Mouse (Mus musculus): Measurements from ENCODE around the gene Aldh3b1. TPM values are rescaled to one million over a fixed set of nuclear protein-coding genes. Genes with fewer than 3 reads are reported as not detected.
A peak's percentile ranks its signal among the peaks of the same experiment; 100 is the strongest.

Gene Aldh3b1
- total and polyA plus RNA-seq, 2 experiments from 2014 or later = 4.1 to 4.2 TPM

- H3K4me2 ChIP-seq (ENCODE audit: low read depth) = no peak overlapping the region
- H3K9ac ChIP-seq = no peak overlapping the region
- no peak overlapping the region for H3K4me3 ChIP-seq (ENCODE audit: low read depth, low read length)
- DNase-seq = no peak
- TF ChIP-seq CTCF (IDR thresholded peaks at IDR 0.05; ENCODE audit: low read depth) = no peak
- H3K9me3 ChIP-seq (ENCODE audit: low read length) = no peaks in the 10 kb centered on the region
- H3K27ac ChIP-seq (ENCODE audit: low read depth, low read length) = no peak overlapping the region
- peaks cover 12% of the 10 kb centered on the region; the same call in 1 of the 2 replicates for H3K36me3 ChIP-seq (ENCODE audit: insufficient read depth)
- ATAC-seq = no peak
- 32% methylated on average over 4 of the region's 4 CpGs for WGBS
- H3K4me1 ChIP-seq (ENCODE audit: insufficient read depth) = no peaks in the 10 kb centered on the region
- no peaks in the 10 kb centered on the region for H3K27me3 ChIP-seq (ENCODE audit: insufficient read depth, low read length)
These were observed 47.4 kb downstream of the Aldh3b1 start for GRCm38 (mm10) chr19:3882214-3882613.

DNA sequence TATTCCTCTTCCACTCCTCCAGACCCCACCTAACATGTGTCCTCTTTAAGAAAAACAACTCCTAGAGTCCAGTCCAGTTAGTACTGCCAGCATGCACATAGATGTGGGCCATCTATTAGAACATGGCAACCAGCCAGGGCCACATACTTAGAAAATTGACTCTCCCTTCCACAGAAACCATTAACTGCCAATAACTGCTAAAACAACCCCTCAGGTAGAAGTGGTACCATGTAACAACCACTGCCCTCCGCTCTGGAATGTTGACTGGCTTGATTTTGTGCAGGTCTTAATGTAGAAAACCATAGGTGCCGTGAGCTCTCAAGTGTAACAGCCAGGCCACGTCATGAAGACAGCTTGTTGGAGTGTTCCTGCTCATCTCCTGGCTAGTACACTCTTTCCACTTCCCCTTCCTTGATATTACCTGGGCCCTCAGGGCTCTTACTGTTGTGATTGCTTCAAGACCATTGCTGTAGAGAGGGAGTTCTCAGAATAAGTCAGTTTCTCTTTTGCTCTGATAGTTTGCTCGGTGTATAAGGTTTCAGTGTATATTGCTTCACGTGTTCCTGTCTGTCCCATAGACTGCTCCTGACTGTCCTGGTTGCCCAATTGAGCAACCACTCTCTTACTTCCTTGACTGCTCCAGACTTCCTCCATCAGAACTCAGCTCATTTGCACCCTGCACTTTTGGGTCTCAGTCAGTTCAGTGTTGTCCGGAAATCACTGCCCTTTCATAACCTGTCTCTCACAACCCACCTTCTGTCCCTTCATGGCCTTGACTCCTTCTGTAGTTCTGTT, 49.4 kb downstream of the Aldh3b1 start:
- Histone ChIP-seq H3K27me3 (ENCODE audit: insufficient read depth, low read length) (no peaks in the 10 kb centered on the region), H3K4me3 (ENCODE audit: low read depth, low read length) (no peak overlapping the region), H3K4me1 (ENCODE audit: insufficient read depth) (no peaks in the 10 kb centered on the region), H3K4me2 (ENCODE audit: low read depth) (no peak overlapping the region), H3K9ac (no peak overlapping the region), H3K36me3 (ENCODE audit: insufficient read depth) (peaks cover 3% of the 10 kb centered on the region; the same call in 1 of the 2 replicates), H3K9me3 (ENCODE audit: low read length) (no peaks in the 10 kb centered on the region), H3K27ac (ENCODE audit: low read depth, low read length) (no peak overlapping the region)
- TF ChIP-seq CTCF (IDR thresholded peaks at IDR 0.05; ENCODE audit: low read depth) = no peak
- ATAC-seq (no peak), DNase-seq (no peak)
- WGBS = 90% methylated on average over 6 of the region's 6 CpGs

- H3K9me3 ChIP-seq (ENCODE audit: low read length) = no peaks in the 10 kb centered on the region
- H3K27me3 ChIP-seq (ENCODE audit: insufficient read depth, low read length) = no peaks in the 10 kb centered on the region
- H3K4me2 ChIP-seq (ENCODE audit: low read depth) = no peak overlapping the region
- 84% methylated on average over 7 of the region's 7 CpGs for WGBS
- no peak for DNase-seq
- no peaks in the 10 kb centered on the region for H3K36me3 ChIP-seq (ENCODE audit: insufficient read depth)
- H3K9ac ChIP-seq = no peak overlapping the region
- no peak for TF ChIP-seq CTCF (IDR thresholded peaks at IDR 0.05; ENCODE audit: low read depth)
- no peak overlapping the region for H3K27ac ChIP-seq (ENCODE audit: low read depth, low read length)
- ATAC-seq = no peak
- no peaks in the 10 kb centered on the region for H3K4me1 ChIP-seq (ENCODE audit: insufficient read depth)
- H3K4me3 ChIP-seq (ENCODE audit: low read depth, low read length) = no peak overlapping the region
These were observed 54.6 kb downstream of the Aldh3b1 start for GRCm38 (mm10) chr19:3875045-3875444.

GRCm38 (mm10) chr19:3872373-3872772, 57.2 kb downstream of the Aldh3b1 start:
- Histone ChIP-seq H3K4me2 (ENCODE audit: low read depth) (no peak overlapping the region), H3K27me3 (ENCODE audit: insufficient read depth, low read length) (no peaks in the 10 kb centered on the region), H3K27ac (ENCODE audit: low read depth, low read length) (no peak overlapping the region), H3K4me3 (ENCODE audit: low read depth, low read length) (no peak overlapping the region), H3K36me3 (ENCODE audit: insufficient read depth) (no peaks in the 10 kb centered on the region), H3K9ac (no peak overlapping the region), H3K9me3 (ENCODE audit: low read length) (no peaks in the 10 kb centered on the region), H3K4me1 (ENCODE audit: insufficient read depth) (no peaks in the 10 kb centered on the region)
- TF ChIP-seq CTCF (IDR thresholded peaks at IDR 0.05; ENCODE audit: low read depth) = no peak
- no peak for ATAC-seq
- DNase-seq = no peak
- 48% methylated on average over 4 of the region's 4 CpGs for WGBS

- H3K4me2 ChIP-seq (ENCODE audit: low read depth) = no peak overlapping the region
- no peaks in the 10 kb centered on the region for H3K9me3 ChIP-seq (ENCODE audit: low read length)
- DNase-seq = no peak
- H3K27ac ChIP-seq (ENCODE audit: low read depth, low read length) = no peak overlapping the region
- no peak for TF ChIP-seq CTCF (IDR thresholded peaks at IDR 0.05; ENCODE audit: low read depth)
- no peaks in the 10 kb centered on the region for H3K36me3 ChIP-seq (ENCODE audit: insufficient read depth)
- no peak overlapping the region for H3K4me3 ChIP-seq (ENCODE audit: low read depth, low read length)
- H3K9ac ChIP-seq = no peak overlapping the region
- H3K4me1 ChIP-seq (ENCODE audit: insufficient read depth) = no peaks in the 10 kb centered on the region
- no peaks in the 10 kb centered on the region for H3K27me3 ChIP-seq (ENCODE audit: insufficient read depth, low read length)
- no peak for ATAC-seq
These were observed 58.1 kb downstream of the Aldh3b1 start for GRCm38 (mm10) chr19:3871468-3871867.

DNA sequence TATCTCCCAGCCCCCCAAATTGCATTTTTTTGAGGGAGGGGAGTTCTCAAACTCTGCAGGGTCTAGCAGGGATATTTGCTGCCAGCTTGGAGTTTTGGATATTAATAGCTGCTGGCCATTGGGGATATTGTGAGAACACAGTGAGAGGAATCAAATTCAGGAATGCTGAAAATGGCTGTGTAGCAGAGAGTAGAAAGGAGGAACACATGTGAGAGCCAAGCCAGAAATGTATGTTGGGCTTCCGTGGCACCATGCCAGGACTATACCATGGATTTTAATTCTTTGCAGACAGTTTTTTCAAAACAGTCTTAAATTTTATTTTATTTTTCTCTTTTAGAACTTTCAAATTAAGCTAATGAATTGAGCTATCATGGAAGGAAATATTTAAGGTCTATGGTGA, 61.3 kb downstream of the Aldh3b1 start:
- 85% methylated on average over 1 of the region's 1 CpGs for WGBS
- H3K36me3 ChIP-seq (ENCODE audit: insufficient read depth) = 0 out of 2 replicates have a peak, but pooled peaks cover 5% of the 10 kb centered on the region
- H3K4me1 ChIP-seq (ENCODE audit: insufficient read depth) = no peaks in the 10 kb centered on the region
- H3K27me3 ChIP-seq (ENCODE audit: insufficient read depth, low read length) = no peaks in the 10 kb centered on the region
- TF ChIP-seq CTCF (IDR thresholded peaks at IDR 0.05; ENCODE audit: low read depth) = no peak
- DNase-seq = no peak
- no peak for ATAC-seq
- H3K4me2 ChIP-seq (ENCODE audit: low read depth) = no peak overlapping the region
- no peaks in the 10 kb centered on the region for H3K9me3 ChIP-seq (ENCODE audit: low read length)
- H3K9ac ChIP-seq = no peak overlapping the region
- H3K4me3 ChIP-seq (ENCODE audit: low read depth, low read length) = no peak overlapping the region
- H3K27ac ChIP-seq (ENCODE audit: low read depth, low read length) = no peak overlapping the region

DNA sequence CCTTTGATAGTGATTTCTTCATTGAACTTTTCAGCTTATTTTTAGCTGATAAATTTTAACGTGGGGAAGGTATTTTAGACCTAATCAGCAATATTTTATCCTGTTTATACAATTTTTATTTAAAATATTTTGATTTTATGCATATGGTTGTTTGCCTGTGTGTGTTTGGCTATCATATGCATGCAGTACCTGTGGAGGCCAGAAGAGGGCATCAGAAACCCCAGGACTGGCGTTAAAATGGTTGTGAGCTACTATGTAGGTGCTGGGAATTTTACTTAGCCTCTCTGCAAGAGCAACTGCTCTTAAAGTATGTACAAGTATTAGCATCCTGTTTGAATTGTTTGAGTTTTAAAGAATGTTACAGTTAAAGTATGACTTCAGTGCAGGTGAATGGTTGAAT, 64.6 kb downstream of the Aldh3b1 start:
- Histone ChIP-seq H3K9me3 (ENCODE audit: low read length) (no peaks in the 10 kb centered on the region), H3K9ac (no peak overlapping the region), H3K4me1 (ENCODE audit: insufficient read depth) (no peaks in the 10 kb centered on the region), H3K27ac (ENCODE audit: low read depth, low read length) (no peak overlapping the region), H3K27me3 (ENCODE audit: insufficient read depth, low read length) (no peaks in the 10 kb centered on the region), H3K36me3 (ENCODE audit: insufficient read depth) (0 out of 2 replicates have a peak, but pooled peaks cover 5% of the 10 kb centered on the region), H3K4me2 (ENCODE audit: low read depth) (no peak overlapping the region), H3K4me3 (ENCODE audit: low read depth, low read length) (no peak overlapping the region)
- peak; percentile 33 for TF ChIP-seq CTCF (IDR thresholded peaks at IDR 0.05; ENCODE audit: low read depth)
- ATAC-seq (no peak), DNase-seq (no peak)
- 91% methylated on average over 2 of the region's 2 CpGs for WGBS

Other genes starting within 250 kb of the Aldh3b1 start
- 7.9 and 11.1 TPM in 2 replicates for gene Lrp5, start 243.2 kb downstream of the Aldh3b1 start, total RNA-seq (2014; rRNA removed)
- 0.50 and 0.56 TPM in 2 replicates for gene Lrp5, start 243.2 kb downstream of the Aldh3b1 start, polyA plus RNA-seq (2015; fragmentation: Nextera tagmentation; extraction: Ambion mirVana)
- gene 1810055G02Rik, start 221.5 kb downstream of the Aldh3b1 start, total RNA-seq (2014; rRNA removed) = 33.6 and 37.2 TPM in 2 replicates
- 38.4 and 39.0 TPM in 2 replicates for gene 1810055G02Rik, start 221.5 kb downstream of the Aldh3b1 start, polyA plus RNA-seq (2015; fragmentation: Nextera tagmentation; extraction: Ambion mirVana)
- gene Kmt5b, start 162.4 kb downstream of the Aldh3b1 start, total RNA-seq (2014; rRNA removed) = 80.7 and 103 TPM in 2 replicates
- 24.3 and 38.1 TPM in 2 replicates for gene Kmt5b, start 162.4 kb downstream of the Aldh3b1 start, polyA plus RNA-seq (2015; fragmentation: Nextera tagmentation; extraction: Ambion mirVana)
- gene Chka, start 78.0 kb downstream of the Aldh3b1 start, total RNA-seq (2014; rRNA removed) = 67.0 and 69.4 TPM in 2 replicates
- 49.4 and 53.9 TPM in 2 replicates for gene Chka, start 78.0 kb downstream of the Aldh3b1 start, polyA plus RNA-seq (2015; fragmentation: Nextera tagmentation; extraction: Ambion mirVana)
- gene Tcirg1, start 22.7 kb downstream of the Aldh3b1 start, total RNA-seq (2014; rRNA removed) = 21.4 and 23.5 TPM in 2 replicates
- gene Tcirg1, start 22.7 kb downstream of the Aldh3b1 start, polyA plus RNA-seq (2015; fragmentation: Nextera tagmentation; extraction: Ambion mirVana) = 9.3 and 9.9 TPM in 2 replicates
- 137 and 148 TPM in 2 replicates for gene Ndufs8, start 17.0 kb downstream of the Aldh3b1 start, total RNA-seq (2014; rRNA removed)
- gene Ndufs8, start 17.0 kb downstream of the Aldh3b1 start, polyA plus RNA-seq (2015; fragmentation: Nextera tagmentation; extraction: Ambion mirVana) = 261 and 281 TPM in 2 replicates
- 8.6 and 10.8 TPM in 2 replicates for gene Unc93b1, start 5.4 kb upstream of the Aldh3b1 start, total RNA-seq (2014; rRNA removed)
- gene Unc93b1, start 5.4 kb upstream of the Aldh3b1 start, polyA plus RNA-seq (2015; fragmentation: Nextera tagmentation; extraction: Ambion mirVana) = 10.6 and 13.2 TPM in 2 replicates
- not detected in 2 replicates for gene Aldh3b3, start 28.8 kb upstream of the Aldh3b1 start, total RNA-seq (2014; rRNA removed)
- gene Aldh3b3, start 28.8 kb upstream of the Aldh3b1 start, polyA plus RNA-seq (2015; fragmentation: Nextera tagmentation; extraction: Ambion mirVana) = not detected in 2 replicates
- gene Aldh3b2, start 42.5 kb upstream of the Aldh3b1 start, total RNA-seq (2014; rRNA removed) = 1.5 and 2.7 TPM in 2 replicates
- 1.8 and 1.9 TPM in 2 replicates for gene Aldh3b2, start 42.5 kb upstream of the Aldh3b1 start, polyA plus RNA-seq (2015; fragmentation: Nextera tagmentation; extraction: Ambion mirVana)
- gene Acy3, start 56.8 kb upstream of the Aldh3b1 start, total RNA-seq (2014; rRNA removed) = 2.2 and 2.5 TPM in 2 replicates
- 2.2 and 2.8 TPM in 2 replicates for gene Acy3, start 56.8 kb upstream of the Aldh3b1 start, polyA plus RNA-seq (2015; fragmentation: Nextera tagmentation; extraction: Ambion mirVana)
- gene Tbx10, start 62.9 kb upstream of the Aldh3b1 start, total RNA-seq (2014; rRNA removed) = not detected in 2 replicates
- not detected in 2 replicates for gene Tbx10, start 62.9 kb upstream of the Aldh3b1 start, polyA plus RNA-seq (2015; fragmentation: Nextera tagmentation; extraction: Ambion mirVana)
- 26.7 and 30.8 TPM in 2 replicates for gene Nudt8, start 70.8 kb upstream of the Aldh3b1 start, total RNA-seq (2014; rRNA removed)
- 36.3 and 40.4 TPM in 2 replicates for gene Nudt8, start 70.8 kb upstream of the Aldh3b1 start, polyA plus RNA-seq (2015; fragmentation: Nextera tagmentation; extraction: Ambion mirVana)
- gene Gm49405, start 70.8 kb upstream of the Aldh3b1 start, total RNA-seq (2014; rRNA removed) = 7.8 and 8.5 TPM in 2 replicates
- gene Gm49405, start 70.8 kb upstream of the Aldh3b1 start, polyA plus RNA-seq (2015; fragmentation: Nextera tagmentation; extraction: Ambion mirVana) = 2.1 and 2.6 TPM in 2 replicates
- 16.0 and 17.8 TPM in 2 replicates for gene Doc2g, start 73.5 kb upstream of the Aldh3b1 start, total RNA-seq (2014; rRNA removed)
- gene Doc2g, start 73.5 kb upstream of the Aldh3b1 start, polyA plus RNA-seq (2015; fragmentation: Nextera tagmentation; extraction: Ambion mirVana) = 5.7 and 6.3 TPM in 2 replicates
- 250 and 281 TPM in 2 replicates for gene Ndufv1, start 83.0 kb upstream of the Aldh3b1 start, total RNA-seq (2014; rRNA removed)
- 268 TPM in 2 replicates for gene Ndufv1, start 83.0 kb upstream of the Aldh3b1 start, polyA plus RNA-seq (2015; fragmentation: Nextera tagmentation; extraction: Ambion mirVana)
- 245 and 296 TPM in 2 replicates for gene Gstp1, start 108.2 kb upstream of the Aldh3b1 start, total RNA-seq (2014; rRNA removed)
- gene Gstp1, start 108.2 kb upstream of the Aldh3b1 start, polyA plus RNA-seq (2015; fragmentation: Nextera tagmentation; extraction: Ambion mirVana) = 619 and 642 TPM in 2 replicates
- gene Gstp2, start 116.2 kb upstream of the Aldh3b1 start, total RNA-seq (2014; rRNA removed) = 2.7 TPM in 1 of 2 replicates, not detected in the other
- 0.54 and 2.5 TPM in 2 replicates for gene Gstp2, start 116.2 kb upstream of the Aldh3b1 start, polyA plus RNA-seq (2015; fragmentation: Nextera tagmentation; extraction: Ambion mirVana)
- gene Gstp3, start 129.8 kb upstream of the Aldh3b1 start, total RNA-seq (2014; rRNA removed) = not detected in 2 replicates
- not detected in 2 replicates for gene Gstp3, start 129.8 kb upstream of the Aldh3b1 start, polyA plus RNA-seq (2015; fragmentation: Nextera tagmentation; extraction: Ambion mirVana)
- not detected in 2 replicates for gene Cabp2, start 151.8 kb upstream of the Aldh3b1 start, total RNA-seq (2014; rRNA removed)
- not detected in 2 replicates for gene Cabp2, start 151.8 kb upstream of the Aldh3b1 start, polyA plus RNA-seq (2015; fragmentation: Nextera tagmentation; extraction: Ambion mirVana)
- 34.4 and 35.4 TPM in 2 replicates for gene Cdk2ap2, start 167.4 kb upstream of the Aldh3b1 start, total RNA-seq (2014; rRNA removed)
- 59.9 and 65.4 TPM in 2 replicates for gene Cdk2ap2, start 167.4 kb upstream of the Aldh3b1 start, polyA plus RNA-seq (2015; fragmentation: Nextera tagmentation; extraction: Ambion mirVana)
- 108 and 127 TPM in 2 replicates for gene Pitpnm1, start 170.2 kb upstream of the Aldh3b1 start, total RNA-seq (2014; rRNA removed)
- 68.8 and 82.9 TPM in 2 replicates for gene Pitpnm1, start 170.2 kb upstream of the Aldh3b1 start, polyA plus RNA-seq (2015; fragmentation: Nextera tagmentation; extraction: Ambion mirVana)
- gene Aip, start 196.1 kb upstream of the Aldh3b1 start, total RNA-seq (2014; rRNA removed) = 25.8 and 33.9 TPM in 2 replicates
- gene Aip, start 196.1 kb upstream of the Aldh3b1 start, polyA plus RNA-seq (2015; fragmentation: Nextera tagmentation; extraction: Ambion mirVana) = 85.7 and 86.2 TPM in 2 replicates
- gene Gpr152, start 210.0 kb upstream of the Aldh3b1 start, total RNA-seq (2014; rRNA removed) = 0.19 and 0.23 TPM in 2 replicates
- not detected in 2 replicates for gene Gpr152, start 210.0 kb upstream of the Aldh3b1 start, polyA plus RNA-seq (2015; fragmentation: Nextera tagmentation; extraction: Ambion mirVana)
- gene Cabp4, start 214.2 kb upstream of the Aldh3b1 start, total RNA-seq (2014; rRNA removed) = not detected in 2 replicates
- 0.06 and 0.08 TPM in 2 replicates for gene Cabp4, start 214.2 kb upstream of the Aldh3b1 start, polyA plus RNA-seq (2015; fragmentation: Nextera tagmentation; extraction: Ambion mirVana)
- 128 and 182 TPM in 2 replicates for gene Coro1b, start 218.8 kb upstream of the Aldh3b1 start, total RNA-seq (2014; rRNA removed)
- 106 and 112 TPM in 2 replicates for gene Coro1b, start 218.8 kb upstream of the Aldh3b1 start, polyA plus RNA-seq (2015; fragmentation: Nextera tagmentation; extraction: Ambion mirVana)
- 0.77 and 1.2 TPM in 2 replicates for gene Ptprcap, start 223.8 kb upstream of the Aldh3b1 start, total RNA-seq (2014; rRNA removed)
- 0.48 and 0.59 TPM in 2 replicates for gene Ptprcap, start 223.8 kb upstream of the Aldh3b1 start, polyA plus RNA-seq (2015; fragmentation: Nextera tagmentation; extraction: Ambion mirVana)
- gene Rps6kb2, start 233.5 kb upstream of the Aldh3b1 start, total RNA-seq (2014; rRNA removed) = 23.5 and 33.5 TPM in 2 replicates
- gene Rps6kb2, start 233.5 kb upstream of the Aldh3b1 start, polyA plus RNA-seq (2015; fragmentation: Nextera tagmentation; extraction: Ambion mirVana) = 51.9 and 55.5 TPM in 2 replicates
- 4.1 and 4.4 TPM in 2 replicates for gene Carns1, start 245.7 kb upstream of the Aldh3b1 start, total RNA-seq (2014; rRNA removed)
- 3.1 and 4.7 TPM in 2 replicates for gene Carns1, start 245.7 kb upstream of the Aldh3b1 start, polyA plus RNA-seq (2015; fragmentation: Nextera tagmentation; extraction: Ambion mirVana)

All from forebrain, postnatal 0 days (tissue).